Mouse (Mus musculus) hindbrain, embryonic 11.5 days (tissue): ENCODE measurements around the gene C2cd3. TPM values are rescaled to one million over a fixed set of nuclear protein-coding genes. Genes with fewer than 3 reads are reported as not detected.

Experiments used
- ATAC-seq: fragments of 200-750 bp; cut with Nextera tagmentation; 2 replicates; pipeline ENCODE4 v1.8.0; 2017; ENCODE audit warnings: mild to moderate bottlenecking, moderate TSS enrichment, moderate library complexity; ENCODE audit not compliant: low FRiP score
- DNase-seq: peaks from one replicate; pipeline ENCODE4 v3.0.0-alpha.2; 2015; ENCODE audit warnings: low spot score
- H3K27ac ChIP-seq: fragments of 300-500 bp; sonication (generic); 2 replicates; pipeline ENCODE4 v1.5.1; 2014; ENCODE audit warnings: mild to moderate bottlenecking, low read depth, low read length
- H3K27me3 ChIP-seq: fragments of 300-500 bp; sonication (generic); 2 replicates; pipeline ENCODE4 v1.6.1; 2014; ENCODE audit warnings: mild to moderate bottlenecking, low read length, moderate library complexity, mixed read lengths; ENCODE audit not compliant: control insufficient read depth, insufficient read depth
- H3K36me3 ChIP-seq: fragments of 300-500 bp; sonication (generic); 2 replicates; pipeline ENCODE4 v1.6.1; 2014; ENCODE audit warnings: mild to moderate bottlenecking, low read length, moderate library complexity, mixed read lengths; ENCODE audit not compliant: control insufficient read depth, insufficient read depth
- H3K4me1 ChIP-seq: fragments of 300-500 bp; sonication (generic); replicated peaks from 2 replicates; pipeline ENCODE4 v1.6.1; 2014; ENCODE audit warnings: low read length, mixed read lengths; ENCODE audit not compliant: control insufficient read depth, insufficient read depth
- H3K4me2 ChIP-seq: fragments of 300-500 bp; sonication (generic); replicated peaks from 2 replicates; pipeline ENCODE4 v1.6.1; 2014; ENCODE audit warnings: mild to moderate bottlenecking, low read depth, low read length
- H3K4me3 ChIP-seq: fragments of 300-500 bp; sonication (generic); 2 replicates; pipeline ENCODE4 v1.5.1; 2014; ENCODE audit warnings: low read depth, low read length
- H3K9ac ChIP-seq: fragments of 300-500 bp; sonication (generic); 2 replicates; pipeline ENCODE4 v1.6.1; 2014; ENCODE audit warnings: low read depth, low read length
- H3K9me3 ChIP-seq: fragments of 300-500 bp; sonication (generic); 2 replicates; pipeline ENCODE4 v1.6.1; 2016; ENCODE audit warnings: low read length; ENCODE audit not compliant: control insufficient read depth
- WGBS: fragments of 180-500 bp; shearing (Covaris S2); extraction: QIAGEN DNeasy Blood & Tissue Kit; methylation state at CpG from one replicate; pipeline ENCODE4 v1.1.7; 2014; 5-methylcytosine and 5-hydroxymethylcytosine counted together
- polyA plus RNA-seq: library from polyadenylated mRNA; unstranded; fragments of >200 nt; fragmentation: Nextera tagmentation; extraction: Ambion mirVana; gene quantifications from 2 replicates; pipeline ENCODE4 v1.2.1, GENCODE M21; 2014

C2cd3 gene
- 34.3 and 40.4 TPM in 2 replicates for polyA plus RNA-seq

GRCm38 (mm10) chr7:100371495-100372451 is at the start of gene C2cd3, which contains the start of gene Ppme1:
Gene C2cd3, plus strand, starts transcription at chr7:100372233.
Gene Ppme1, minus strand, starts transcription at chr7:100372307.
- peak within 1 kb of the TSS; percentile 74 for H3K4me2 ChIP-seq
- ATAC-seq (peak; percentile 98), DNase-seq (peak; percentile 98)
- peak within 1 kb of the TSS; percentile 69 for H3K4me3 ChIP-seq
- H3K4me1 ChIP-seq: no peaks in the 10 kb centered on the region
- under 1% methylated on average over 54 of the region's 54 CpGs for WGBS
- H3K36me3 ChIP-seq: 0 out of 2 replicates have a peak, but pooled peaks cover 2% of the 10 kb centered on the region
- H3K9me3 ChIP-seq: no peaks in the 10 kb centered on the region
- H3K9ac ChIP-seq: peak within 1 kb of the TSS; percentile 84
- H3K27me3 ChIP-seq: no peaks in the 10 kb centered on the region
- H3K27ac ChIP-seq: peak within 1 kb of the TSS; percentile 83

- Histone ChIP-seq H3K4me2 (no peak overlapping the region), H3K36me3 (peaks cover 4% of the 10 kb centered on the region; the same call in 1 of the 2 replicates), H3K4me3 (no peak overlapping the region), H3K27me3 (no peaks in the 10 kb centered on the region), H3K9me3 (no peaks in the 10 kb centered on the region), H3K27ac (no peak overlapping the region), H3K4me1 (no peaks in the 10 kb centered on the region), H3K9ac (no peak overlapping the region)
- DNase-seq (no peak), ATAC-seq (no peak)
- 95% methylated on average over 3 of the region's 3 CpGs for WGBS
Measured at GRCm38 (mm10) chr7:100323721-100324120, 48.3 kb upstream of the C2cd3 start.

- no peak overlapping the region for H3K27ac ChIP-seq
- H3K9me3 ChIP-seq: no peaks in the 10 kb centered on the region
- peak; percentile 64 for DNase-seq
- H3K27me3 ChIP-seq: no peaks in the 10 kb centered on the region
- H3K36me3 ChIP-seq: peaks cover 4% of the 10 kb centered on the region; the same call in 1 of the 2 replicates
- no peaks in the 10 kb centered on the region for H3K4me1 ChIP-seq
- no peak overlapping the region for H3K4me3 ChIP-seq
- no peak for ATAC-seq
- WGBS: 83% methylated on average over 6 of the region's 6 CpGs
- H3K9ac ChIP-seq: no peak overlapping the region
- no peak overlapping the region for H3K4me2 ChIP-seq
Measured at GRCm38 (mm10) chr7:100325482-100325881, 46.6 kb upstream of the C2cd3 start.

- Histone ChIP-seq H3K4me2 (no peak overlapping the region), H3K9ac (no peak overlapping the region), H3K36me3 (peaks cover 4% of the 10 kb centered on the region; the same call in 1 of the 2 replicates), H3K4me3 (no peak overlapping the region), H3K27me3 (no peaks in the 10 kb centered on the region), H3K9me3 (no peaks in the 10 kb centered on the region), H3K4me1 (no peaks in the 10 kb centered on the region), H3K27ac (no peak overlapping the region)
- 88% methylated on average over 7 of the region's 7 CpGs for WGBS
- DNase-seq (no peak), ATAC-seq (no peak)
Measured at GRCm38 (mm10) chr7:100327514-100327913, 44.5 kb upstream of the C2cd3 start.

- no peak overlapping the region for H3K4me2 ChIP-seq
- ATAC-seq (no peak), DNase-seq (no peak)
- no peak overlapping the region for H3K9ac ChIP-seq
- no peak overlapping the region for H3K27ac ChIP-seq
- peaks cover 4% of the 10 kb centered on the region; the same call in 1 of the 2 replicates for H3K36me3 ChIP-seq
- 93% methylated on average over 4 of the region's 4 CpGs for WGBS
- no peak overlapping the region for H3K4me3 ChIP-seq
- no peaks in the 10 kb centered on the region for H3K27me3 ChIP-seq
- no peaks in the 10 kb centered on the region for H3K9me3 ChIP-seq
- H3K4me1 ChIP-seq: no peaks in the 10 kb centered on the region
Measured at GRCm38 (mm10) chr7:100328636-100329035, 43.4 kb upstream of the C2cd3 start.

- no peak overlapping the region for H3K27ac ChIP-seq
- DNase-seq (no peak), ATAC-seq (no peak)
- H3K27me3 ChIP-seq: no peaks in the 10 kb centered on the region
- H3K4me3 ChIP-seq: no peak overlapping the region
- H3K9ac ChIP-seq: no peak overlapping the region
- no peaks in the 10 kb centered on the region for H3K4me1 ChIP-seq
- WGBS: 94% methylated on average over 3 of the region's 3 CpGs
- peaks cover 6% of the 10 kb centered on the region; the same call in 1 of the 2 replicates for H3K36me3 ChIP-seq
- H3K4me2 ChIP-seq: no peak overlapping the region
- H3K9me3 ChIP-seq: no peaks in the 10 kb centered on the region
Measured at GRCm38 (mm10) chr7:100331269-100331668, 40.8 kb upstream of the C2cd3 start.

GRCm38 (mm10) chr7:100335921-100336320 is 36.1 kb upstream of the C2cd3 start:
- Histone ChIP-seq H3K27me3 (no peaks in the 10 kb centered on the region), H3K4me2 (no peak overlapping the region), H3K9ac (no peak overlapping the region), H3K27ac (no peak overlapping the region), H3K9me3 (no peaks in the 10 kb centered on the region), H3K36me3 (peaks cover 3% of the 10 kb centered on the region; the same call in 1 of the 2 replicates), H3K4me3 (no peak overlapping the region), H3K4me1 (no peaks in the 10 kb centered on the region)
- WGBS: 93% methylated on average over 2 of the region's 2 CpGs
- ATAC-seq (no peak), DNase-seq (no peak)

GRCm38 (mm10) chr7:100354984-100355383 is 17.0 kb upstream of the C2cd3 start:
- Histone ChIP-seq H3K27me3 (no peaks in the 10 kb centered on the region), H3K4me3 (no peak overlapping the region), H3K9me3 (no peaks in the 10 kb centered on the region), H3K36me3 (no peaks in the 10 kb centered on the region), H3K9ac (no peak overlapping the region), H3K4me2 (no peak overlapping the region), H3K4me1 (no peaks in the 10 kb centered on the region), H3K27ac (no peak overlapping the region)
- ATAC-seq (no peak), DNase-seq (no peak)
- 88% methylated on average over 4 of the region's 4 CpGs for WGBS
